Mouse (Mus musculus): ENCODE data around the gene Tnrc18. TPM values are rescaled to one million over a fixed set of nuclear protein-coding genes. Genes with fewer than 3 reads are reported as not detected.

Tnrc18 gene
- polyA plus RNA-seq, 1 experiment from 2014 or later: 23.3 TPM

GRCm38 (mm10) chr5:142778135-142778534 is 39.3 kb downstream of the Tnrc18 start:
- H3K4me2 ChIP-seq (ENCODE audit: low read length): no peak overlapping the region
- 63% methylated on average over 8 of the region's 8 CpGs for WGBS
- peaks cover 23% of the 10 kb centered on the region for H3K4me1 ChIP-seq (ENCODE audit: control insufficient read depth, insufficient read depth, low read length)
- ATAC-seq: no peak
- no peak overlapping the region; the same call in 1 of the 2 replicates for H3K9ac ChIP-seq (ENCODE audit: low read depth, low read length)
- H3K27me3 ChIP-seq (ENCODE audit: control insufficient read depth, insufficient read depth, low read depth, low read length): no peaks in the 10 kb centered on the region
- no peaks in the 10 kb centered on the region for H3K9me3 ChIP-seq (replicated peaks; ENCODE audit: control insufficient read depth, low read length, poor library complexity, severe bottlenecking)
- no peak overlapping the region for H3K4me3 ChIP-seq (ENCODE audit: low read depth, low read length)
- no peak overlapping the region for H3K27ac ChIP-seq (ENCODE audit: low read length)
- peaks cover 16% of the 10 kb centered on the region; the same call in 1 of the 2 replicates for H3K36me3 ChIP-seq (ENCODE audit: control insufficient read depth, insufficient read depth, low read length)

- H3K9me3 ChIP-seq (replicated peaks; ENCODE audit: control insufficient read depth, low read length, poor library complexity, severe bottlenecking): no peaks in the 10 kb centered on the region
These were observed 41.4 kb downstream of the Tnrc18 start for GRCm38 (mm10) chr5:142776080-142776479.

GRCm38 (mm10) chr5:142774771-142775170 is 42.7 kb downstream of the Tnrc18 start:
- Histone ChIP-seq H3K27me3 (ENCODE audit: control insufficient read depth, insufficient read depth, low read depth, low read length) (no peaks in the 10 kb centered on the region), H3K9ac (ENCODE audit: low read depth, low read length) (no peak overlapping the region), H3K4me1 (ENCODE audit: control insufficient read depth, insufficient read depth, low read length) (peaks cover 11% of the 10 kb centered on the region), H3K27ac (ENCODE audit: low read length) (no peak overlapping the region), H3K4me2 (ENCODE audit: low read length) (no peak overlapping the region), H3K9me3 (replicated peaks; ENCODE audit: control insufficient read depth, low read length, poor library complexity, severe bottlenecking) (no peaks in the 10 kb centered on the region), H3K4me3 (ENCODE audit: low read depth, low read length) (no peak overlapping the region), H3K36me3 (ENCODE audit: control insufficient read depth, insufficient read depth, low read length) (peaks cover 21% of the 10 kb centered on the region)
- no peak for ATAC-seq
- 93% methylated on average over 5 of the region's 5 CpGs for WGBS

More at GRCm38 (mm10) chr5:142776080-142776479, 41.4 kb downstream of the Tnrc18 start:
- 85% methylated on average over 12 of the region's 13 CpGs for WGBS
- H3K9ac ChIP-seq (ENCODE audit: low read depth, low read length): no peak overlapping the region
- H3K27ac ChIP-seq (ENCODE audit: low read length): no peak overlapping the region
- H3K4me1 ChIP-seq (ENCODE audit: control insufficient read depth, insufficient read depth, low read length): peaks cover 18% of the 10 kb centered on the region
- peaks cover 21% of the 10 kb centered on the region for H3K36me3 ChIP-seq (ENCODE audit: control insufficient read depth, insufficient read depth, low read length)
- ATAC-seq: no peak
- H3K27me3 ChIP-seq (ENCODE audit: control insufficient read depth, insufficient read depth, low read depth, low read length): no peaks in the 10 kb centered on the region
- H3K4me2 ChIP-seq (ENCODE audit: low read length): no peak overlapping the region
- H3K4me3 ChIP-seq (ENCODE audit: low read depth, low read length): no peak overlapping the region

DNA sequence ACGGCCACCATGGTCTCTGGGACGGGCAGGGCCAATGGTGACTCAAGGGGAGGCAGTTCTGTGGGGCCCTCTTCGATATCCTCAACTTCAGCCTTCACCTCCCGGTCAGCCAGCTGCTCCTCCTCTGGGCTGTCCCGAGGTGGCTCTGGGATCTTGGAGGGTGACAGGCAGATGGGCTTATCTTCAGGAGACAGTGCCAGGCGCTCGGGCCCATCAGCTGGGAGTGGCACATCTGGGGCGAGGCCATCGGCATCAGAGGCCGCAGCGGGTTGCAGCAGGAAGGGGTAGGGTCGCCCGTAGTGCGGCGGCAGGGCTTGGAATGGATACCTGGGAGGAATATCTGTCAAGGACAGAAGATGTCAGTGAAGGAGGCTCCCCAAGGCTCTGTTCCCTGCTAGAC is 45.5 kb downstream of the Tnrc18 start:
- Histone ChIP-seq H3K4me3 (ENCODE audit: low read depth, low read length) (no peak overlapping the region), H3K9ac (ENCODE audit: low read depth, low read length) (no peak overlapping the region), H3K4me2 (ENCODE audit: low read length) (no peak overlapping the region), H3K9me3 (replicated peaks; ENCODE audit: control insufficient read depth, low read length, poor library complexity, severe bottlenecking) (no peaks in the 10 kb centered on the region), H3K36me3 (ENCODE audit: control insufficient read depth, insufficient read depth, low read length) (peaks cover 21% of the 10 kb centered on the region), H3K4me1 (ENCODE audit: control insufficient read depth, insufficient read depth, low read length) (peaks cover 14% of the 10 kb centered on the region; the same call in 1 of the 2 replicates), H3K27me3 (ENCODE audit: control insufficient read depth, insufficient read depth, low read depth, low read length) (no peaks in the 10 kb centered on the region), H3K27ac (ENCODE audit: low read length) (no peak overlapping the region)
- ATAC-seq: no peak
- WGBS: 93% methylated on average over 15 of the region's 15 CpGs

GRCm38 (mm10) chr5:142771034-142771433 is 46.4 kb downstream of the Tnrc18 start:
- Histone ChIP-seq H3K4me2 (ENCODE audit: low read length) (no peak overlapping the region), H3K9me3 (replicated peaks; ENCODE audit: control insufficient read depth, low read length, poor library complexity, severe bottlenecking) (no peaks in the 10 kb centered on the region), H3K27ac (ENCODE audit: low read length) (no peak overlapping the region), H3K36me3 (ENCODE audit: control insufficient read depth, insufficient read depth, low read length) (peaks cover 21% of the 10 kb centered on the region), H3K27me3 (ENCODE audit: control insufficient read depth, insufficient read depth, low read depth, low read length) (no peaks in the 10 kb centered on the region), H3K9ac (ENCODE audit: low read depth, low read length) (no peak overlapping the region), H3K4me1 (ENCODE audit: control insufficient read depth, insufficient read depth, low read length) (peaks cover 14% of the 10 kb centered on the region; the same call in 1 of the 2 replicates), H3K4me3 (ENCODE audit: low read depth, low read length) (no peak overlapping the region)
- WGBS: 90% methylated on average over 4 of the region's 4 CpGs
- no peak for ATAC-seq

GRCm38 (mm10) chr5:142769641-142770040 is 47.8 kb downstream of the Tnrc18 start:
- WGBS: 59% methylated on average over 5 of the region's 5 CpGs
- no peak for ATAC-seq
- no peak overlapping the region for H3K4me3 ChIP-seq (ENCODE audit: low read depth, low read length)
- peaks cover 14% of the 10 kb centered on the region; the same call in 1 of the 2 replicates for H3K4me1 ChIP-seq (ENCODE audit: control insufficient read depth, insufficient read depth, low read length)
- H3K4me2 ChIP-seq (ENCODE audit: low read length): no peak overlapping the region
- peak overlapping the region; percentile 31; the same call in 1 of the 2 replicates for H3K27ac ChIP-seq (ENCODE audit: low read length)
- H3K9ac ChIP-seq (ENCODE audit: low read depth, low read length): peak overlapping the region; percentile 40; the same call in 1 of the 2 replicates
- H3K27me3 ChIP-seq (ENCODE audit: control insufficient read depth, insufficient read depth, low read depth, low read length): no peaks in the 10 kb centered on the region
- H3K36me3 ChIP-seq (ENCODE audit: control insufficient read depth, insufficient read depth, low read length): peaks cover 15% of the 10 kb centered on the region
- no peaks in the 10 kb centered on the region for H3K9me3 ChIP-seq (replicated peaks; ENCODE audit: control insufficient read depth, low read length, poor library complexity, severe bottlenecking)

DNA sequence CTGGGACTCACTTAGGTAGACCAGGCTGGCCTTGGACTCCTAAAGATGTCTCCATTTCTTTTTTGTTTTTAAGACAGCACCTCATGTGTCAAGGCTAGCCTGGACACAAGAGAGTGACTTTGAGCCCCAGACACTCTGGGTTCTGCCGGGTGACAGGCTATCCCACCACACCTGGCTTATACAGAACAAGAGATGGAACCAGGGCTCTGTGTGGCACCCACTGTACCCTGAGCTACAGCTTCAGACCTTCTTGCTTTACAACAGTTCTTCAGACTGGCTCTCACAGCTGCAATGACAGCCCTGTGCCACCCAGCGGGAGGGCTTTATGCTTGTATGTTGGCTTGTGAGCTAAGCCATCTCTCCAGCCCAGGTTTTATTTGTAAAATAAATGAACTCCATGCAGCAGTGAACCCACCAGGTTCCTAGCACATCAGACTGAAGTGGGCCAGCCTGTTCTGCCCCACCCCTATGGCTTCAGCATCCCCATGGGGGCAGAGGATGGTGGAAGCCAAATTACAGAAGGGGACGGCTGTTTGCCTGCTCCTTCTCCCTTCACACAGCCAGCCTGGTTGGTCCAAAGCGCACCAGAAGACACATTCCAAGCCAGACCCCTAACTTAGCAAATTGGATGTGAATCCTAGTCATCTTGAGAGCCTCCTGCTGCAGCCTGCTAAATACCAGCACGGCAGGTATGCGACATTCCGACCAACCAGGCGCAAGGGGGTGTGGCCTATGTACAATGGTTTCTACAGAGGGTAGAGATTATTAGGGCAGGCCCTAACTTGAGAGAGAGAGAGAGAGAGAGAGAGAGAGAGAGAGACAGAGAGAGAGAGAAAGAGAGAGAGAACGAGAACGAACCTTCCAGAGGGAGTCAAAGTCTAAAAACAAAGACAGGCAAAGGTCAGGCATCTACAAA is 48.9 kb downstream of the Tnrc18 start:
- ATAC-seq: 0 out of 2 replicates have a peak, but pooled peaks have one; percentile 15
- 33% methylated on average over 10 of the region's 10 CpGs for WGBS
- Histone ChIP-seq H3K36me3 (ENCODE audit: control insufficient read depth, insufficient read depth, low read length) (peaks cover 13% of the 10 kb centered on the region), H3K9ac (ENCODE audit: low read depth, low read length) (no peak overlapping the region), H3K27me3 (ENCODE audit: control insufficient read depth, insufficient read depth, low read depth, low read length) (no peaks in the 10 kb centered on the region), H3K27ac (ENCODE audit: low read length) (peak overlapping the region; percentile 74), H3K9me3 (replicated peaks; ENCODE audit: control insufficient read depth, low read length, poor library complexity, severe bottlenecking) (no peaks in the 10 kb centered on the region), H3K4me1 (ENCODE audit: control insufficient read depth, insufficient read depth, low read length) (peaks cover 14% of the 10 kb centered on the region; the same call in 1 of the 2 replicates), H3K4me3 (ENCODE audit: low read depth, low read length) (no peak overlapping the region), H3K4me2 (ENCODE audit: low read length) (no peak overlapping the region)

DNA sequence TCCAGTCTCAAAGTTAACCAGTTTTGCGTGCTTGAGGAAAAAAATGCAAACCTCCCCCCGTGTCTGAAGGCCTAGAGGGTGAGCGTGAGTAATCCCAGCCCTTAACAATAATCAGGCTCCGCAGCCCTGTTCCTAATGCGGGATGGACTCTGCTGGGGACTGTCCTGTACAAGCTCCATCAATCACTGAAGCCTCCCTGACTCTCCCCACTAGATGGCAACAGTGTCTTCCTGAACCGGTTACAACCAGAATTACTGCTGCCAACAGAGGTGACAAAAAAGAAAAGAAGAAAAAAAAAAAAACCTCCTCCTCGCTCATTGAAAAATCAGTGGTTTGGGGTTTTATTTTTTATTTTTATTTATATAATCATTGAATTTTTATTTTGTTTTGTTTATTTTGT is 49.5 kb downstream of the Tnrc18 start:
- Histone ChIP-seq H3K9me3 (replicated peaks; ENCODE audit: control insufficient read depth, low read length, poor library complexity, severe bottlenecking) (no peaks in the 10 kb centered on the region), H3K27me3 (ENCODE audit: control insufficient read depth, insufficient read depth, low read depth, low read length) (no peaks in the 10 kb centered on the region), H3K4me3 (ENCODE audit: low read depth, low read length) (no peak overlapping the region), H3K4me1 (ENCODE audit: control insufficient read depth, insufficient read depth, low read length) (peaks cover 15% of the 10 kb centered on the region), H3K27ac (ENCODE audit: low read length) (peak overlapping the region; percentile 74), H3K36me3 (ENCODE audit: control insufficient read depth, insufficient read depth, low read length) (peaks cover 15% of the 10 kb centered on the region), H3K9ac (ENCODE audit: low read depth, low read length) (no peak overlapping the region), H3K4me2 (ENCODE audit: low read length) (no peak overlapping the region)
- 9% methylated on average over 7 of the region's 7 CpGs for WGBS
- ATAC-seq: 0 out of 2 replicates have a peak, but pooled peaks have one; percentile 49

- Histone ChIP-seq H3K9me3 (replicated peaks; ENCODE audit: control insufficient read depth, low read length, poor library complexity, severe bottlenecking) (no peaks in the 10 kb centered on the region), H3K27ac (ENCODE audit: low read length) (no peak overlapping the region), H3K27me3 (ENCODE audit: control insufficient read depth, insufficient read depth, low read depth, low read length) (no peaks in the 10 kb centered on the region), H3K9ac (ENCODE audit: low read depth, low read length) (no peak overlapping the region), H3K4me2 (ENCODE audit: low read length) (no peak overlapping the region), H3K36me3 (ENCODE audit: control insufficient read depth, insufficient read depth, low read length) (peaks cover 15% of the 10 kb centered on the region), H3K4me1 (ENCODE audit: control insufficient read depth, insufficient read depth, low read length) (peaks cover 23% of the 10 kb centered on the region), H3K4me3 (ENCODE audit: low read depth, low read length) (no peak overlapping the region)
- ATAC-seq: no peak
- 82% methylated on average over 3 of the region's 3 CpGs for WGBS
These were observed 50.8 kb downstream of the Tnrc18 start for GRCm38 (mm10) chr5:142766708-142767107.
